Mouse (Mus musculus) kidney, postnatal 4 days (tissue): ENCODE results near the gene Arel1.

Experiments
- DNase-seq, 2 experiments: peaks; one replicate each; pipeline ENCODE4 v3.0.0; 2021; ENCODE audit warnings: mixed read lengths in 2 of 2

Arel1 gene

GRCm38 (mm10) chr12:84970428-84971096, at the start of gene Arel1, which contains the start of gene Fcf1:
Arel1 (minus strand) TSS chr12:84970900.
Fcf1 (plus strand) TSS chr12:84970897.
- peak; percentile 89 to 94 for DNase-seq

GRCm38 (mm10) chr12:85012185-85012584, 41.5 kb upstream of the Arel1 start:
- DNase-seq, result no peak

- no peak for DNase-seq
Measured at GRCm38 (mm10) chr12:85010541-85010940, 39.8 kb upstream of the Arel1 start.

GRCm38 (mm10) chr12:85009776-85010175, 39.1 kb upstream of the Arel1 start:
- peak in 1 of 2 experiments; percentile 11 for DNase-seq

- no peak for DNase-seq
Measured at GRCm38 (mm10) chr12:85007021-85007420, 36.3 kb upstream of the Arel1 start.

GRCm38 (mm10) chr12:85006206-85006605, 35.5 kb upstream of the Arel1 start:
- no peak for DNase-seq

- DNase-seq, result no peak
Measured at GRCm38 (mm10) chr12:84999053-84999452, 28.4 kb upstream of the Arel1 start.

GRCm38 (mm10) chr12:84996501-84997398, 26.1 kb upstream of the Arel1 start:
- DNase-seq, result peak; percentile 67 to 80

- DNase-seq, result peak; percentile 97 to 98
Measured at GRCm38 (mm10) chr12:84996083-84996496, 25.4 kb upstream of the Arel1 start, which contains the start of gene Ylpm1. Ylpm1 (plus strand) TSS chr12:84996321.

- no peak for DNase-seq
Measured at GRCm38 (mm10) chr12:84995112-84995761, 24.5 kb upstream of the Arel1 start.

GRCm38 (mm10) chr12:84989456-84989855, 18.8 kb upstream of the Arel1 start:
- peak in 1 of 2 experiments; percentile 24 for DNase-seq

GRCm38 (mm10) chr12:84979264-84979862, 8.7 kb upstream of the Arel1 start:
- DNase-seq, result no peak

- DNase-seq, result no peak
Measured at GRCm38 (mm10) chr12:84969656-84970427, 858 bp downstream of the Arel1 start.

- no peak for DNase-seq
Measured at GRCm38 (mm10) chr12:84968831-84969655, 1.7 kb downstream of the Arel1 start.

- DNase-seq, result no peak
Measured at GRCm38 (mm10) chr12:84962606-84963005, 8.1 kb downstream of the Arel1 start.

- no peak for DNase-seq
Measured at GRCm38 (mm10) chr12:84958794-84959356, 11.8 kb downstream of the Arel1 start.

GRCm38 (mm10) chr12:84956317-84956716, 14.4 kb downstream of the Arel1 start:
- no peak for DNase-seq

- DNase-seq, result no peak
Measured at GRCm38 (mm10) chr12:84952351-84952750, 18.3 kb downstream of the Arel1 start.

- DNase-seq, result no peak
Measured at GRCm38 (mm10) chr12:84951531-84951930, 19.2 kb downstream of the Arel1 start.

GRCm38 (mm10) chr12:84950763-84951162, 19.9 kb downstream of the Arel1 start:
- DNase-seq, result no peak
